ENCODE assay signal across 11 mouse cellular contexts in the genomic region with DNA sequence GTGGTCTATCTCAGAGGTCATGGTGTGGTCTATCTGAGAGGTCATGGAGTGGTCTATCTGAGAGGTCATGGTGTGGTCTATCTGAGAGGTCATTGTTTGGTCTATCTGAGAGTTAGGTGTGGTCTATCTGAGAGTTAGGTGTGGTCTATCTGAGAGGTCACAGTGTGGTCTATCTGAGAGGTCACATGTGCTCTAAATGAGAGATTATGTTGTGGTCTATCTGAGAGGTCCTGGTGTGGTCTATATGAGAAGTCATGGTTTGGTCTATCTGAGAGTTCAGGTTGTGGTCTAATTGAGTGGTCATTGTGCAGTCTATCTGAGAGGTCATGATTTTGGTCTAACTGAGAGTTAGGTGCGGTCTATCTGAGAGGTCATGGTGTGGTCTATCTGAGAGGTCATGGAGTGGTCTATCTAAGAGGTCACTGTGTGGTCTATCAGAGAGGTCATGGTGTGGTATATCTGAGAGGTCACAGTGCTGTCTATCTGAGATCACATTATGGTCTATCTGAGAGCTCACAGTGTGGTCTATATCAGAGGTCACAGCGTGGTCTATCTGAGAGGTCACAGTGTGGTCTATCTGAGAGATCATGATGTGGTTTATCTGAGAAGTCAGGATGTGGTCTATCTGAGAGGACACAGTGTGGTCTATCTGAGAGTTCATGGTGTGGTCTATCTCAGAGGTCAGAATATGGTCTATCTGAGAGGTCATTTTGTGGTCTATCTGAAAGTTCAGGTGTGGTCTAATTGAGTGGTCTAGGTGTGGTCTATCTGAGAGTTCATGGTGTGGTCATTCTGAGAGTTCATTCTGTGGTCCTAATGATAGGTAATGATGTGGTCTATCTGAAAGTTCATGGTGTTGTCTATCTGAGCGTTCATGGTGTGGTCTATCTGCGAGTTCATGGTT. TPM values are rescaled to one million over a fixed set of nuclear protein-coding genes. Genes with fewer than 3 reads are reported as not detected.
DNase-seq lines count a peak whose midpoint lies in the region; ATAC-seq and TF ChIP-seq lines count a peak whose summit lies in the region.
"Not testable (repeated sequence)": the region's sequence is repeated elsewhere in the genome, so short reads cannot be mapped to it uniquely, and the experiment has no call there.
"Had no signal": no experiment of that assay in that cellular context is flagged by ENCODE, and none has a peak within 500 bp of the region (broad histone marks: within the 10 kb centered on the region; RNA-seq: fewer than 3 reads in every experiment).

No protein-coding gene starts in this region.

- H3K4me1 ChIP-seq in forebrain, embryonic 11.5 days (replicated peaks; ENCODE audit: control insufficient read depth, insufficient read depth, low read length); heart, embryonic 15.5 days (replicated peaks); intestine, embryonic 15.5 days (replicated peaks); limb, embryonic 13.5 days; lung, embryonic 14.5 days (ENCODE audit: insufficient read depth); midbrain, embryonic 13.5 days (replicated peaks); stomach, embryonic 16.5 days (ENCODE audit: control insufficient read depth, insufficient read depth, low read length): not testable (repeated sequence)

- not testable (repeated sequence) for H3K4me3 ChIP-seq in forebrain, embryonic 11.5 days (ENCODE audit: low read depth, low read length); heart, embryonic 15.5 days; intestine, embryonic 15.5 days (replicated peaks); limb, embryonic 13.5 days; lung, embryonic 14.5 days (ENCODE audit: low read depth, low read length); midbrain, embryonic 13.5 days (replicated peaks); stomach, embryonic 16.5 days (replicated peaks; ENCODE audit: low read length)

- not testable (repeated sequence) for H3K27me3 ChIP-seq in forebrain, embryonic 11.5 days (ENCODE audit: control insufficient read depth, insufficient read depth, low read length); heart, embryonic 15.5 days; intestine, embryonic 15.5 days (replicated peaks); limb, embryonic 13.5 days; lung, embryonic 14.5 days (ENCODE audit: insufficient read depth, low read length); midbrain, embryonic 13.5 days; stomach, embryonic 16.5 days (ENCODE audit: control insufficient read depth, insufficient read depth, low read length)

- DNase-seq in forebrain, embryonic 11.5 days (ENCODE audit: low spot score); lung, embryonic 14.5 days: not testable (repeated sequence)

- H3K4me2 ChIP-seq in forebrain, embryonic 11.5 days (ENCODE audit: low read depth, low read length, severe bottlenecking); heart, embryonic 15.5 days; intestine, embryonic 15.5 days (replicated peaks); limb, embryonic 13.5 days (replicated peaks); lung, embryonic 14.5 days; midbrain, embryonic 13.5 days (replicated peaks); stomach, embryonic 16.5 days (ENCODE audit: low read depth, low read length): not testable (repeated sequence)

- 87% methylated on average over 4 of the region's 4 CpGs for WGBS in forebrain, embryonic 11.5 days
- 71% methylated on average over 4 of the region's 4 CpGs for WGBS in heart, embryonic 15.5 days
- WGBS in intestine, embryonic 15.5 days, result 72% methylated on average over 4 of the region's 4 CpGs
- 78% methylated on average over 4 of the region's 4 CpGs for whole genome bisulfite sequencing in limb, embryonic 13.5 days
- 83% methylated on average over 4 of the region's 4 CpGs for WGBS in lung, embryonic 14.5 days
- 77% methylated on average over 4 of the region's 4 CpGs for WGBS in midbrain, embryonic 13.5 days
- WGBS in stomach, embryonic 16.5 days, result 83% methylated on average over 4 of the region's 4 CpGs

- not testable (repeated sequence) for H3K9ac ChIP-seq in forebrain, embryonic 11.5 days (ENCODE audit: low read length); heart, embryonic 15.5 days; intestine, embryonic 15.5 days; limb, embryonic 13.5 days; lung, embryonic 14.5 days; midbrain, embryonic 13.5 days (replicated peaks); stomach, embryonic 16.5 days (ENCODE audit: low read length)

- H3K36me3 ChIP-seq in forebrain, embryonic 11.5 days (ENCODE audit: control insufficient read depth, insufficient read depth, low read length); heart, embryonic 15.5 days; intestine, embryonic 15.5 days; limb, embryonic 13.5 days; lung, embryonic 14.5 days (ENCODE audit: insufficient read depth); midbrain, embryonic 13.5 days; stomach, embryonic 16.5 days (ENCODE audit: control insufficient read depth, insufficient read depth, low read length): not testable (repeated sequence)

- H3K27ac ChIP-seq in forebrain, embryonic 11.5 days (ENCODE audit: low read depth, low read length); heart, embryonic 15.5 days; intestine, embryonic 15.5 days; limb, embryonic 13.5 days; lung, embryonic 14.5 days (ENCODE audit: low read depth); midbrain, embryonic 13.5 days; stomach, embryonic 16.5 days (ENCODE audit: low read length): not testable (repeated sequence)

- H3K9me3 ChIP-seq in forebrain, embryonic 11.5 days (ENCODE audit: control insufficient read depth, low read length), result peaks cover 21% of the 10 kb centered on the region
- not testable (repeated sequence) for H3K9me3 ChIP-seq in heart, embryonic 15.5 days (replicated peaks); intestine, embryonic 15.5 days; stomach, embryonic 16.5 days (replicated peaks; ENCODE audit: control insufficient read depth, low read length)
- H3K9me3 ChIP-seq in limb, embryonic 13.5 days, result peaks cover 20% of the 10 kb centered on the region
- peaks cover 16% of the 10 kb centered on the region for H3K9me3 ChIP-seq in lung, embryonic 14.5 days (ENCODE audit: low read depth, low read length)
- H3K9me3 ChIP-seq in midbrain, embryonic 13.5 days, result peaks cover 17% of the 10 kb centered on the region

- ATAC-seq in cerebellum, adult (ENCODE audit: insufficient number of reproducible peaks, low FRiP score, low TSS enrichment), result peak; percentile 45; the same call in 1 of the 2 replicates
- peak; percentile 47 for ATAC-seq in forebrain, embryonic 11.5 days (replicated peaks; ENCODE audit: low FRiP score)
- peak; percentile 41 for ATAC-seq in heart, embryonic 15.5 days (replicated peaks; ENCODE audit: insufficient number of reproducible peaks, insufficient read depth, low FRiP score, low read depth)
- peak; percentile 41; the same call in 1 of the 2 replicates for ATAC-seq in intestine, embryonic 15.5 days
- ATAC-seq in limb, embryonic 13.5 days (ENCODE audit: low FRiP score, low read depth), result peak; percentile 42; the same call in 1 of the 2 replicates
- ATAC-seq in lung, embryonic 14.5 days (ENCODE audit: insufficient read depth), result peak; percentile 44
- peak; percentile 50; the same call in 1 of the 2 replicates for ATAC-seq in midbrain, embryonic 13.5 days
- peak; percentile 48 for ATAC-seq in stomach, embryonic 16.5 days (ENCODE audit: insufficient read depth, low FRiP score)

- TF ChIP-seq CTCF in lung, embryonic 14.5 days (IDR thresholded peaks at IDR 0.05; ENCODE audit: low read depth), result not testable (repeated sequence)

RNA-seq across cellular contexts. Expression of a gene that starts 10.9 kb away (rescaled TPM):
- polyA plus RNA-seq in forebrain, embryonic 11.5 days (2014; fragmentation: Nextera tagmentation; extraction: Ambion mirVana), result not detected in 2 replicates
- not detected in 2 replicates for polyA plus RNA-seq in heart, embryonic 15.5 days (2015; fragmentation: Nextera tagmentation; extraction: Ambion mirVana)
- polyA plus RNA-seq in intestine, embryonic 15.5 days (2015; fragmentation: Nextera tagmentation; extraction: Ambion mirVana), result not detected in 2 replicates
- polyA plus RNA-seq in limb, embryonic 13.5 days (2015; fragmentation: Nextera tagmentation; extraction: Ambion mirVana), result not detected in 2 replicates
- polyA plus RNA-seq in lung, embryonic 14.5 days (2014; fragmentation: Nextera tagmentation; extraction: Ambion mirVana), result not detected in 2 replicates
- not detected in 2 replicates for polyA plus RNA-seq in midbrain, embryonic 13.5 days (2015; fragmentation: Nextera tagmentation; extraction: Ambion mirVana)
- polyA plus RNA-seq in stomach, embryonic 16.5 days (2015; fragmentation: Nextera tagmentation; extraction: Ambion mirVana), result not detected in 2 replicates
- polyA plus RNA-seq: forebrain, embryonic 10.5 days; liver, adult 2 months; Patski had no signal
